Mouse (Mus musculus) heart, embryonic 11.5 days (tissue): ENCODE measurements around the gene Zfp949. TPM values are rescaled to one million over a fixed set of nuclear protein-coding genes. Genes with fewer than 3 reads are reported as not detected.
A peak's percentile ranks its signal among the peaks of the same experiment; 100 is the strongest.

ENCODE experiments used
- ATAC-seq: fragments of 200-750 bp; cut with Nextera tagmentation; replicated peaks from 2 replicates; pipeline ENCODE4 v1.8.0; 2017; ENCODE audit warnings: moderate library complexity; ENCODE audit not compliant: insufficient number of reproducible peaks, low FRiP score, low TSS enrichment
- H3K27ac ChIP-seq: fragments of 300-500 bp; sonication (generic); 2 replicates; pipeline ENCODE4 v1.5.1; 2014; ENCODE audit warnings: mild to moderate bottlenecking, low read depth, low read length
- H3K27me3 ChIP-seq: fragments of 300-500 bp; sonication (generic); 2 replicates; pipeline ENCODE4 v1.6.1; 2014; ENCODE audit warnings: mild to moderate bottlenecking, low read length, mixed read lengths; ENCODE audit not compliant: control insufficient read depth, insufficient read depth
- H3K36me3 ChIP-seq: fragments of 300-500 bp; sonication (generic); 2 replicates; pipeline ENCODE4 v1.6.1; 2014; ENCODE audit warnings: mild to moderate bottlenecking, low read length, moderate library complexity, mixed read lengths; ENCODE audit not compliant: control insufficient read depth, insufficient read depth
- H3K4me1 ChIP-seq: fragments of 300-500 bp; sonication (generic); 2 replicates; pipeline ENCODE4 v1.6.1; 2014; ENCODE audit warnings: low read length; ENCODE audit not compliant: control insufficient read depth, insufficient read depth
- H3K4me2 ChIP-seq: fragments of 300-500 bp; sonication (generic); 2 replicates; pipeline ENCODE4 v1.6.1; 2014; ENCODE audit warnings: mild to moderate bottlenecking, moderate library complexity
- H3K4me3 ChIP-seq: fragments of 300-500 bp; sonication (generic); 2 replicates; pipeline ENCODE4 v1.5.1; 2014; ENCODE audit warnings: low read depth, low read length
- H3K9ac ChIP-seq: fragments of 300-500 bp; sonication (generic); 2 replicates; pipeline ENCODE4 v1.6.1; 2014; ENCODE audit warnings: mild to moderate bottlenecking, low read depth, low read length, moderate library complexity
- H3K9me3 ChIP-seq: fragments of 300-500 bp; sonication (generic); replicated peaks from 2 replicates; pipeline ENCODE4 v1.6.1; 2016; ENCODE audit warnings: low read length; ENCODE audit not compliant: control insufficient read depth
- WGBS: fragments of 180-500 bp; shearing (Covaris S2); extraction: QIAGEN DNeasy Blood & Tissue Kit; methylation state at CpG from one replicate; pipeline ENCODE4 v1.1.7; 2014; ENCODE audit not compliant: insufficient replicate concordance; 5-methylcytosine and 5-hydroxymethylcytosine counted together
- polyA plus RNA-seq: library from polyadenylated mRNA; unstranded; fragments of >200 nt; fragmentation: Nextera tagmentation; extraction: Ambion mirVana; gene quantifications from 2 replicates; pipeline ENCODE4 v1.2.1, GENCODE M21; 2014

Gene Zfp949
- polyA plus RNA-seq, 1 experiment from 2014 or later: 5.9 TPM

- Histone ChIP-seq H3K4me1 (peaks cover 11% of the 10 kb centered on the region), H3K9me3 (no peaks in the 10 kb centered on the region), H3K27ac (peak overlapping the region; percentile 74), H3K4me3 (peak overlapping the region; percentile 60), H3K36me3 (peaks cover 8% of the 10 kb centered on the region), H3K9ac (peak overlapping the region; percentile 89), H3K27me3 (no peaks in the 10 kb centered on the region), H3K4me2 (peak overlapping the region; percentile 94)
- ATAC-seq: no peak
- WGBS: under 1% methylated on average over 10 of the region's 10 CpGs
Measured at GRCm38 (mm10) chr9:88521961-88522568, 25.8 kb upstream of the Zfp949 start.

GRCm38 (mm10) chr9:88522569-88523334, 25.1 kb upstream of the Zfp949 start:
- H3K4me3 ChIP-seq: peak overlapping the region; percentile 60
- 1% methylated on average over 69 of the region's 69 CpGs for WGBS

GRCm38 (mm10) chr9:88523335-88523668, 24.5 kb upstream of the Zfp949 start:
- 2% methylated on average over 16 of the region's 16 CpGs for WGBS
- Histone ChIP-seq H3K4me1 (peaks cover 11% of the 10 kb centered on the region), H3K27me3 (no peaks in the 10 kb centered on the region), H3K36me3 (peaks cover 8% of the 10 kb centered on the region), H3K27ac (peak overlapping the region; percentile 74), H3K9me3 (no peaks in the 10 kb centered on the region), H3K4me3 (peak overlapping the region; percentile 60), H3K9ac (peak overlapping the region; percentile 81), H3K4me2 (peak overlapping the region; percentile 94)
- peak; percentile 47 for ATAC-seq

More at GRCm38 (mm10) chr9:88522569-88523334, 25.1 kb upstream of the Zfp949 start:
- H3K4me1 ChIP-seq: peaks cover 11% of the 10 kb centered on the region
- ATAC-seq: peak; percentile 89
- H3K36me3 ChIP-seq: peaks cover 8% of the 10 kb centered on the region
- peak overlapping the region; percentile 89 for H3K9ac ChIP-seq
- H3K27ac ChIP-seq: peak overlapping the region; percentile 74
- H3K4me2 ChIP-seq: peak overlapping the region; percentile 94
- H3K27me3 ChIP-seq: no peaks in the 10 kb centered on the region
- H3K9me3 ChIP-seq: no peaks in the 10 kb centered on the region

- 97% methylated on average over 2 of the region's 2 CpGs for WGBS
- H3K36me3 ChIP-seq: peaks cover 8% of the 10 kb centered on the region
- H3K4me3 ChIP-seq: no peak overlapping the region
- H3K9ac ChIP-seq: no peak overlapping the region
- H3K27ac ChIP-seq: no peak overlapping the region
- H3K4me2 ChIP-seq: no peak overlapping the region
- peaks cover 11% of the 10 kb centered on the region for H3K4me1 ChIP-seq
- ATAC-seq: no peak
- H3K27me3 ChIP-seq: no peaks in the 10 kb centered on the region
- no peaks in the 10 kb centered on the region for H3K9me3 ChIP-seq
Measured at GRCm38 (mm10) chr9:88524367-88524766, 23.5 kb upstream of the Zfp949 start.

- Histone ChIP-seq H3K4me2 (no peak overlapping the region), H3K27ac (no peak overlapping the region), H3K9me3 (no peaks in the 10 kb centered on the region), H3K36me3 (peaks cover 8% of the 10 kb centered on the region), H3K9ac (no peak overlapping the region), H3K4me1 (peaks cover 11% of the 10 kb centered on the region), H3K4me3 (no peak overlapping the region), H3K27me3 (no peaks in the 10 kb centered on the region)
- ATAC-seq: no peak
- 75% methylated on average over 3 of the region's 3 CpGs for whole genome bisulfite sequencing
Measured at GRCm38 (mm10) chr9:88524796-88525195, 23.0 kb upstream of the Zfp949 start.

GRCm38 (mm10) chr9:88525341-88525740, 22.5 kb upstream of the Zfp949 start:
- H3K9me3 ChIP-seq: no peaks in the 10 kb centered on the region
- H3K27ac ChIP-seq: no peak overlapping the region
- H3K4me2 ChIP-seq: no peak overlapping the region
- H3K4me3 ChIP-seq: no peak overlapping the region
- peaks cover 9% of the 10 kb centered on the region for H3K4me1 ChIP-seq
- no peak for ATAC-seq
- WGBS: 91% methylated on average over 6 of the region's 6 CpGs
- peaks cover 4% of the 10 kb centered on the region for H3K36me3 ChIP-seq
- no peak overlapping the region for H3K9ac ChIP-seq
- no peaks in the 10 kb centered on the region for H3K27me3 ChIP-seq

- Histone ChIP-seq H3K36me3 (no peaks in the 10 kb centered on the region), H3K4me1 (no peaks in the 10 kb centered on the region), H3K9ac (no peak overlapping the region), H3K9me3 (no peaks in the 10 kb centered on the region), H3K4me2 (no peak overlapping the region), H3K4me3 (no peak overlapping the region), H3K27me3 (no peaks in the 10 kb centered on the region), H3K27ac (no peak overlapping the region)
- WGBS: 88% methylated on average over 4 of the region's 4 CpGs
- ATAC-seq: no peak
Measured at GRCm38 (mm10) chr9:88527956-88528355, 19.9 kb upstream of the Zfp949 start.

- Histone ChIP-seq H3K27ac (no peak overlapping the region), H3K27me3 (no peaks in the 10 kb centered on the region), H3K4me3 (no peak overlapping the region), H3K4me2 (no peak overlapping the region), H3K4me1 (no peaks in the 10 kb centered on the region), H3K9me3 (no peaks in the 10 kb centered on the region), H3K9ac (no peak overlapping the region), H3K36me3 (no peaks in the 10 kb centered on the region)
- 70% methylated on average over 5 of the region's 5 CpGs for WGBS
- no peak for ATAC-seq
Measured at GRCm38 (mm10) chr9:88528736-88529135, 19.1 kb upstream of the Zfp949 start.
